Mouse (Mus musculus): ENCODE measurements at regions not wholly inside any gene's neighbourhood (a gene's known extent, or its start where the extent isn't known, plus 50 kb on each side); places are given as distances from the start of the nearest gene placed in this dataset.
A peak's percentile ranks its signal among the peaks of the same experiment; 100 is the strongest.

DNA sequence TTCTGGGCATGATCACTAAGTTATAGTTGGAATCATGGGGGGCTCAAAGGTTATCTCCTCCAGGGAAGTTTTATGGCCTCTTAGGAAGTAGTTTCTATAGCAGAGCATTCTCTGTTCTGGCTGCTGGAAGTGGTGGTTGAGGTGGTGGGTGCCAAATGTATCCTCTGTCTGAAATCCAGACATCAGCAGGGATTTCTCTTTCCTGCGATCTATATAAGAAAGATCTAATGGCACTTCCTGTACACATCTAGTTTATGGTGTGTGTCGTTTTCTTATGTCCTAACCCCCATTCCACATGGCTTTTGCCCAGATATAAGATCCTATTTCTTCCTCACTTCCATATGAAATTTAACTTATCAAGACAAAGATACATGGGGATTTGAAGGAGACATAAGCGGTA, 300.1 kb upstream of the Frg1 start:
- H3K27ac ChIP-seq: no peak overlapping the region
- no peaks in the 10 kb centered on the region for H3K9me3 ChIP-seq (replicated peaks; ENCODE audit: low read length)
- no peak overlapping the region for H3K9ac ChIP-seq (ENCODE audit: low read depth, low read length)
- H3K4me2 ChIP-seq (ENCODE audit: low read length): no peak overlapping the region
- TF ChIP-seq CTCF (IDR thresholded peaks at IDR 0.05; ENCODE audit: low read depth): no peak
- no peaks in the 10 kb centered on the region for H3K4me1 ChIP-seq (replicated peaks; ENCODE audit: insufficient read depth, low read length)
- ATAC-seq (replicated peaks; ENCODE audit: low FRiP score, low read depth) (no peak), DNase-seq (ENCODE audit: low spot score) (no peak)
- WGBS: 72% methylated on average over 3 of the region's 3 CpGs
- H3K27me3 ChIP-seq (ENCODE audit: insufficient read depth, low read length): no peaks in the 10 kb centered on the region
- H3K4me3 ChIP-seq (replicated peaks; ENCODE audit: low read depth, low read length): no peak overlapping the region
- no peaks in the 10 kb centered on the region for H3K36me3 ChIP-seq (ENCODE audit: insufficient read depth, low read length)

DNA sequence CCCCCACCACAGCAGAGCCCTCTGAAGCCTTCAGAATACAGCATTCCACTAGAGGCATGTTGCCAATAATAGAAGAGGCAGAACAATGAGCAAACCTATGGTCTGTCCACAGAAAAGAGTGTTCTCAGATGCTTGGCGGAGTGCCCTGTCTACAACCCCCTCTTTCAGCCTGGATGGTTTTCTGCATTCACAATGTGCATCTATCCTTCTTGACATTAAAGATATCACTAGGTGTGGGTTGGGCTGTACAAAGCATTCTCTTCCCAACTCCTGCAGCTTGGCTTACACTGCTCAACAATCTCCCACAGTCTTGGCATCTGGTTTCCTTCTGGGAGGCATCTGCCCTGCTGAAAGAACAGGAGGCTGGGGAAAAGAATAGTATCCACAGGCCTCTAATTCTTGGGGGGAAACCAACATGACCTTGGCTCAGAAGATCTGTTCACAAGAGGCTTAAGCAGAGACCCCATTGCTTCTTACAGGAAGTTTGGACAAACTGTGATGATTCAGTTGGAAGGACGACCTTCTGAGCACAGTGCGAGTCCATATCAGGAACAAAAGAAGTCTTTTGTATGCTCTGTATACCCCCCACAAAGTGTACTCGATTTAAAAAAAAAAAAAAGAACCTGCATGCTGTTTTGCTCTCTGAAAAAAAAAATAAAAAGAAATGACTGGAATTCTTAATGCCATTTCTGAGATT, 296.9 kb upstream of the Frg1 start:
- no peaks in the 10 kb centered on the region for H3K36me3 ChIP-seq (ENCODE audit: insufficient read depth, low read length)
- ATAC-seq (replicated peaks; ENCODE audit: low FRiP score, low read depth) (no peak), DNase-seq (ENCODE audit: low spot score) (no peak)
- TF ChIP-seq CTCF (IDR thresholded peaks at IDR 0.05; ENCODE audit: low read depth): no peak
- no peak overlapping the region for H3K4me2 ChIP-seq (ENCODE audit: low read length)
- H3K4me1 ChIP-seq (replicated peaks; ENCODE audit: insufficient read depth, low read length): no peaks in the 10 kb centered on the region
- WGBS: 76% methylated on average over 4 of the region's 4 CpGs
- H3K27me3 ChIP-seq (ENCODE audit: insufficient read depth, low read length): no peaks in the 10 kb centered on the region
- H3K4me3 ChIP-seq (replicated peaks; ENCODE audit: low read depth, low read length): no peak overlapping the region
- H3K9ac ChIP-seq (ENCODE audit: low read depth, low read length): no peak overlapping the region
- no peaks in the 10 kb centered on the region for H3K9me3 ChIP-seq (replicated peaks; ENCODE audit: low read length)
- H3K27ac ChIP-seq: no peak overlapping the region

DNA sequence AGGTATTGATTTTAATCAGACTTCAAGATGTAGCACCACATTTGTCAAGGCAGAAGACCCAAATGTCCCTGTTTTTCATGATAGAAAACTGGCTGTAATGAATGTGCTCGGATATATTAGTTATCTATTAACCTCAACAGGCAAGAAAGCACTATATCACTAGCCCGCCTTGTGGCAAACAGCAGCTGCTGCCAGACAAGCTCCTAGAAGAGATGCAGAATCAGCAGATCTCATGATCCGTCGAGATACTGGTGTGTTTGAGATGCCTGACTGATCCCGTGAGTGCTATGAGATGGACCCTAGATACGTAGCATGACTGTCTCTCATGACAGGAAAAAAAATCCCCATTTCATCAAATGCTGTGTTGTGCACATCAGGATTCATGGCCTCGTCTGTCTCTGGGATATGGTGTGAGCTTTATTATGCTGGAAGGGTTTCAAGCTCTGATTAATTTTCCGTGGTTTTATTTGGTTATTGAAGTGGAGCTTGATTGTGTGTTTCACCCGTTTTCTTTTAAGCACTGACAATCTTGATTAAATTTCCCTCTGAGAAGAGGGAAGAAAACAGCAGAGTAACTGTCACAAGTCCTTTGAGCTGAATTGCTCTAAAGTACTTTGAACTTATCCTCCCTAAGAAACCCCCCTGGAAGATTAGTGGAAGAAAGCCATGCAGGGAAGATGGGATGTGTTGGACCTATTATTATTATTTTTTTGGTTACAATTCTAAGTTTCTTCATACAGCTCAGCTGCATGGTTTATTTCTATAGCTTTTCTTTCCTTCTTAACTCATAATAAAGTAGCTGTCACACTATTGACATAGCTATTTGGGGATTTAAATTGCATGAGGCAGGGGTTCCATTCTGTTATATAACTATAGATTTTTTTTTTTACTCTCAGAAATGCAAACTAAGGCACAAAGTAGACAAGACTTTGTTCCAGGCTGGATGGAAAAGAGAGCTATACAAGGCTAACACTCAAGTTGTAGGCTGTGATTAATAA, 287.4 kb upstream of the Frg1 start:
- H3K4me1 ChIP-seq (replicated peaks; ENCODE audit: insufficient read depth, low read length): no peaks in the 10 kb centered on the region

More for the DNA sequence above, 287.4 kb upstream of the Frg1 start:
- Histone ChIP-seq H3K36me3 (ENCODE audit: insufficient read depth, low read length) (no peaks in the 10 kb centered on the region), H3K9ac (ENCODE audit: low read depth, low read length) (no peak overlapping the region), H3K27me3 (ENCODE audit: insufficient read depth, low read length) (no peaks in the 10 kb centered on the region), H3K27ac (no peak overlapping the region), H3K9me3 (replicated peaks; ENCODE audit: low read length) (no peaks in the 10 kb centered on the region), H3K4me3 (replicated peaks; ENCODE audit: low read depth, low read length) (no peak overlapping the region), H3K4me2 (ENCODE audit: low read length) (no peak overlapping the region)
- ATAC-seq (replicated peaks; ENCODE audit: low FRiP score, low read depth) (no peak), DNase-seq (ENCODE audit: low spot score) (peak; percentile 7)
- 39% methylated on average over 9 of the region's 9 CpGs for WGBS
- no peak for TF ChIP-seq CTCF (IDR thresholded peaks at IDR 0.05; ENCODE audit: low read depth)

Measured in kidney, postnatal 0 days (tissue).